Mouse (Mus musculus) C3H10T1/2 (cell line): ENCODE results near the gene Slain1. TPM values are rescaled to one million over a fixed set of nuclear protein-coding genes. Genes with fewer than 3 reads are reported as not detected.

ENCODE experiments used
- polyA plus RNA-seq, 2 experiments: library from polyadenylated mRNA; unstranded; fragments of >200 nt; fragmentation: generic; extraction: Trizol; gene quantifications; one replicate each; pipeline ENCODE4 v1.2.1; 2012; ENCODE audit warnings: missing spikeins in 2 of 2

Slain1 gene
- polyA plus RNA-seq: not detected

DNA sequence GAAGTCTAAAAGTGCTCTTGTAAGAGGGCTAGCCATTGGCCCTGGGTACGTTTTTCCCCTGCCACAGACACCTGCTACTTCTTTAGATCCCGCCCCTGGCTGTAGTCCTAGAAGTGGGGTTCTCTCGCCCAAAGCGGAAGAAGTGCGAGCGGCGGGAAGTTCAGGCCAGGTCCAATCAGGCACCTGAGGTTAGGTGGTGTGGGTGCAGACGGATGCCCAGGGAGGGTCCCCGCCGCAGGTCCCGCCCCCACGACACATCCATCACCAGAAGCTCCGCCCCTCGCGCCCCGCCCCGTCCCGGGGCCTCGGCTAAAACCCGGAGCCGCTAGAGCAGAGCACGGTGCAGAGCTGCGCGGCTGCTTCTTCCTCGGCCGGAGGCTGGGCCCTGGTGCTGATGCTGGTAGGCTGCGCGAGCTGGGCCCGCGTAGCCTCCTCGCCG is at the start of gene Slain1:
TSS of gene Slain1 (plus strand) at position 333 of the 439 bp plus-strand sequence.

Other genes with a start within 250 kb of the Slain1 start
- not detected for gene Scel, start 136.9 kb upstream of the Slain1 start, polyA plus RNA-seq
- gene Ednrb, start 194.2 kb downstream of the Slain1 start, polyA plus RNA-seq: not detected